Comparison of ENCODE assay signal across 16 mouse cellular contexts in the genomic region with DNA sequence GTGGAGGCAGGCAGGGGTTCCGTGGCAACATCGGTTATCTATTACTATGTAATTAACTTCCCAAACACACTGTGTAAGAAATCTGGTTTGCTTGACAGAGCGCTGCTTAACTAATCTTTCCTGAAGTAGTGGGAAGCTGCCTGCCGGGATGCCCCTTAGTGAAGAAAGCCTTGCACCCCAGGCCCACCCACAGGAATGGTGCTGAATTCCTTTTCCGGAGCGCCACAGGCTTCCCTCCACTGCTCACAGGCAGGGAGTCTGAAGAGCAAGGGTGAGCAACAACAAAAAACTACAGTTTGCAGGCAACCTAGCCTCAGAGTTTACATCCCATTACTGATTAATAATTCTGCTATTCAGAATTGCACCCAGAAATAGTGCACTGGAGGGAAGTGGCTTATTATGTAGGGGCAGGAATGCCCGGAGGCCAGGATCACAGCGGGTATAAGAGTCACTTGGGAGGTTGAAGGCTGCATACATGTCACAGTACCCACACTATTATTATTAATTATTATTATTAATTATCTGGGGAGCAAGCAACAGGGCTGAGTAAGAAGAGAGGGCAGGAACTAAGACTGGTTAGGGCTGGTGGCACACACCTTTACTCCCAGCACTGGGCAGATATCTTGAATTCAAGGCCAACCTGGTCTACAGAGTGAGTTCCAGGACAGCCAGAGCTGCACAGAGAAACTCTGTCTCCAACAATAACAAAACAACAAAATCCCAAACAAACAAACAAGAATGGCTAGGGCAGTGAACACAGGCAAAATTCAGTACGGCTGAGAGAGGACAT. TPM values are rescaled to one million over a fixed set of nuclear protein-coding genes. Genes with fewer than 3 reads are reported as not detected.
DNase-seq lines count a peak whose midpoint lies in the region; ATAC-seq and TF ChIP-seq lines count a peak whose summit lies in the region.
"Had no signal": no experiment of that assay in that cellular context is flagged by ENCODE, and none has a peak within 500 bp of the region (broad histone marks: within the 10 kb centered on the region; RNA-seq: fewer than 3 reads in every experiment).

No protein-coding gene starts in this region.

- WGBS in heart, embryonic 11.5 days (ENCODE audit: insufficient replicate concordance), result 18% methylated on average over 9 of the region's 9 CpGs
- WGBS in kidney, postnatal 0 days, result 27% methylated on average over 9 of the region's 9 CpGs
- 15% methylated on average over 9 of the region's 9 CpGs for WGBS in embryonic facial prominence, embryonic 10.5 days
- 21% methylated on average over 9 of the region's 9 CpGs for WGBS in limb, embryonic 13.5 days

- peaks cover 15% of the 10 kb centered on the region for H3K4me1 ChIP-seq in heart, embryonic 11.5 days (ENCODE audit: control insufficient read depth, insufficient read depth, low read length)
- H3K4me1 ChIP-seq in kidney, postnatal 0 days (replicated peaks; ENCODE audit: insufficient read depth, low read length), result peaks cover 4% of the 10 kb centered on the region; the same call in 1 of the 2 replicates
- H3K4me1 ChIP-seq in embryonic facial prominence, embryonic 10.5 days, result peaks cover 18% of the 10 kb centered on the region
- peaks cover 13% of the 10 kb centered on the region for H3K4me1 ChIP-seq in limb, embryonic 13.5 days
- H3K4me1 ChIP-seq: neural tube, embryonic 12.5 days had no signal

- peak overlapping the region; percentile 12; the same call in 1 of the 2 replicates for H3K9ac ChIP-seq in heart, embryonic 11.5 days (ENCODE audit: low read depth, low read length)
- H3K9ac ChIP-seq in kidney, postnatal 0 days (ENCODE audit: low read depth, low read length), result no peak overlapping the region
- H3K9ac ChIP-seq in limb, embryonic 13.5 days, result 0 out of 2 replicates have a peak overlapping the region, but pooled peaks have one; percentile 3
- H3K9ac ChIP-seq: forebrain, postnatal 0 days; hindbrain, embryonic 15.5 days; midbrain, embryonic 12.5 days; neural tube, embryonic 12.5 days had no signal

- H3K4me3 ChIP-seq in heart, embryonic 11.5 days (ENCODE audit: low read depth, low read length), result no peak overlapping the region
- H3K4me3 ChIP-seq in kidney, postnatal 0 days (replicated peaks; ENCODE audit: low read depth, low read length), result no peak overlapping the region
- no peak overlapping the region for H3K4me3 ChIP-seq in embryonic facial prominence, embryonic 10.5 days
- no peak overlapping the region for H3K4me3 ChIP-seq in limb, embryonic 13.5 days
- H3K4me3 ChIP-seq: hindbrain, embryonic 15.5 days; midbrain, embryonic 12.5 days; neural tube, embryonic 12.5 days had no signal

- peak overlapping the region; percentile 47 for H3K27ac ChIP-seq in heart, embryonic 11.5 days (ENCODE audit: low read depth, low read length)
- peak overlapping the region; percentile 58 for H3K27ac ChIP-seq in kidney, postnatal 0 days
- H3K27ac ChIP-seq in embryonic facial prominence, embryonic 10.5 days (replicated peaks), result no peak overlapping the region
- H3K27ac ChIP-seq in limb, embryonic 13.5 days, result peak overlapping the region; percentile 22; the same call in 1 of the 2 replicates
- H3K27ac ChIP-seq: hindbrain, embryonic 15.5 days; midbrain, embryonic 12.5 days; neural tube, embryonic 12.5 days had no signal

- peak overlapping the region; percentile 42 for H3K4me2 ChIP-seq in heart, embryonic 11.5 days
- peak overlapping the region; percentile 25; the same call in 1 of the 2 replicates for H3K4me2 ChIP-seq in kidney, postnatal 0 days (ENCODE audit: low read length)
- H3K4me2 ChIP-seq in limb, embryonic 13.5 days (replicated peaks), result peak overlapping the region; percentile 25
- H3K4me2 ChIP-seq: hindbrain, embryonic 15.5 days; midbrain, embryonic 12.5 days; neural tube, embryonic 12.5 days had no signal

- H3K9me3 ChIP-seq in heart, embryonic 11.5 days (replicated peaks; ENCODE audit: control insufficient read depth, low read length), result no peaks in the 10 kb centered on the region
- H3K9me3 ChIP-seq in kidney, postnatal 0 days (replicated peaks; ENCODE audit: low read length), result no peaks in the 10 kb centered on the region
- H3K9me3 ChIP-seq in embryonic facial prominence, embryonic 10.5 days, result no peaks in the 10 kb centered on the region
- H3K9me3 ChIP-seq in limb, embryonic 13.5 days, result no peaks in the 10 kb centered on the region
- H3K9me3 ChIP-seq: hindbrain, embryonic 15.5 days; midbrain, embryonic 12.5 days; neural tube, embryonic 12.5 days had no signal

- no peaks in the 10 kb centered on the region for H3K27me3 ChIP-seq in heart, embryonic 11.5 days (ENCODE audit: control insufficient read depth, insufficient read depth, low read length)
- H3K27me3 ChIP-seq in kidney, postnatal 0 days (ENCODE audit: insufficient read depth, low read length), result no peaks in the 10 kb centered on the region
- no peaks in the 10 kb centered on the region for H3K27me3 ChIP-seq in embryonic facial prominence, embryonic 10.5 days (replicated peaks; ENCODE audit: low read depth, poor library complexity, severe bottlenecking)
- H3K27me3 ChIP-seq in limb, embryonic 13.5 days, result no peaks in the 10 kb centered on the region
- H3K27me3 ChIP-seq: hindbrain, embryonic 15.5 days; midbrain, embryonic 12.5 days; neural tube, embryonic 12.5 days had no signal

- TF ChIP-seq CTCF in kidney, postnatal 0 days (IDR thresholded peaks at IDR 0.05; ENCODE audit: low read depth), result no peak

- no peak for DNase-seq in heart, postnatal 14 days
- peak; percentile 44 for DNase-seq in kidney, postnatal 0 days (ENCODE audit: low spot score)
- no peak for DNase-seq in kidney, postnatal 10 days
- DNase-seq in embryonic facial prominence, embryonic 10.5 days (ENCODE audit: low spot score), result peak; percentile 23
- no peak for DNase-seq in ovary, postnatal 10 days (ENCODE audit: low spot score)
- DNase-seq in cerebellum, adult 9-11 months, result no peak
- DNase-seq: adrenal gland, adult 8-10 months; forebrain, postnatal 0 days; gastrocnemius, postnatal 14 days; lung, adult 2 months; right cerebral cortex, postnatal 25 days had no signal

- H3K36me3 ChIP-seq in heart, embryonic 11.5 days (ENCODE audit: control insufficient read depth, insufficient read depth, low read length), result no peaks in the 10 kb centered on the region
- no peaks in the 10 kb centered on the region for H3K36me3 ChIP-seq in kidney, postnatal 0 days (ENCODE audit: insufficient read depth, low read length)
- no peaks in the 10 kb centered on the region for H3K36me3 ChIP-seq in embryonic facial prominence, embryonic 10.5 days (replicated peaks)
- H3K36me3 ChIP-seq in limb, embryonic 13.5 days, result no peaks in the 10 kb centered on the region
- H3K36me3 ChIP-seq: hindbrain, embryonic 15.5 days; midbrain, embryonic 12.5 days; neural tube, embryonic 12.5 days had no signal

- 0 out of 2 replicates have a peak, but pooled peaks have one; percentile 31 for ATAC-seq in heart, embryonic 11.5 days (replicated peaks; ENCODE audit: insufficient number of reproducible peaks, low FRiP score, low TSS enrichment)
- peak; percentile 72 for ATAC-seq in kidney, postnatal 0 days (replicated peaks; ENCODE audit: low FRiP score, low read depth)
- ATAC-seq in limb, embryonic 13.5 days (ENCODE audit: low FRiP score, low read depth), result no peak
- ATAC-seq: forebrain, postnatal 0 days had no signal

- intact Hi-C loops in heart, postnatal 14 days (cut with DNase I), result no loop called here

RNA-seq across cellular contexts. Expression of a gene that starts 26.0 kb away (rescaled TPM):
- 104 and 113 TPM in 2 replicates for polyA plus RNA-seq in heart, embryonic 11.5 days (2014; fragmentation: Nextera tagmentation; extraction: Ambion mirVana)
- 1 to 10 TPM; 6.4 to 6.9 TPM for total RNA-seq in heart, postnatal 14 days (2021)
- polyA plus RNA-seq in kidney, postnatal 0 days (2015; fragmentation: Nextera tagmentation; extraction: Ambion mirVana), result 103 and 107 TPM in 2 replicates
- polyA plus RNA-seq in embryonic facial prominence, embryonic 10.5 days (2016; fragmentation: Nextera tagmentation; extraction: Ambion mirVana), result 306 and 334 TPM in 2 replicates
- 107 and 108 TPM in 2 replicates for polyA plus RNA-seq in limb, embryonic 13.5 days (2015; fragmentation: Nextera tagmentation; extraction: Ambion mirVana)

Comparison
In these comparisons a context has a peak if more than half of its experiments do, and no peak if none do; other contexts are left out.
1. DNase-seq: peak in kidney, postnatal 0 days (single experiment) and embryonic facial prominence, embryonic 10.5 days (single experiment); none in heart, postnatal 14 days (0 of 2), kidney, postnatal 10 days (single experiment), ovary, postnatal 10 days (single experiment) and cerebellum, adult 9-11 months (single experiment).
2. Peak in every context shown above with its lines, with median percentiles within 50 percentile points of each other: H3K4me2 ChIP-seq.